Mouse (Mus musculus): ENCODE results near the gene Slc16a7. TPM values are rescaled to one million over a fixed set of nuclear protein-coding genes. Genes with fewer than 3 reads are reported as not detected.

Gene Slc16a7
- polyA plus RNA-seq, 1 experiment from 2014 or later, result 42.6 TPM

GRCm38 (mm10) chr10:125285386-125285785, 103.9 kb downstream of the Slc16a7 start:
- Histone ChIP-seq H3K4me3 (ENCODE audit: inconsistent target) (no peak overlapping the region), H3K79me2 (ENCODE audit: inconsistent target) (no peaks in the 10 kb centered on the region), H3K36me3 (ENCODE audit: inconsistent target) (no peaks in the 10 kb centered on the region), H3K27ac (no peak overlapping the region)
- WGBS (ENCODE audit: missing documents), result 87% methylated on average over 5 of the region's 5 CpGs

- WGBS (ENCODE audit: missing documents), result 86% methylated on average over 12 of the region's 12 CpGs
- H3K27ac ChIP-seq, result no peak overlapping the region
- no peaks in the 10 kb centered on the region for H3K79me2 ChIP-seq (ENCODE audit: inconsistent target)
- H3K36me3 ChIP-seq (ENCODE audit: inconsistent target), result 0 out of 2 replicates have a peak, but pooled peaks cover 5% of the 10 kb centered on the region
- no peak overlapping the region for H3K4me3 ChIP-seq (ENCODE audit: inconsistent target)
These were observed 114.0 kb downstream of the Slc16a7 start for GRCm38 (mm10) chr10:125275149-125275848.

DNA sequence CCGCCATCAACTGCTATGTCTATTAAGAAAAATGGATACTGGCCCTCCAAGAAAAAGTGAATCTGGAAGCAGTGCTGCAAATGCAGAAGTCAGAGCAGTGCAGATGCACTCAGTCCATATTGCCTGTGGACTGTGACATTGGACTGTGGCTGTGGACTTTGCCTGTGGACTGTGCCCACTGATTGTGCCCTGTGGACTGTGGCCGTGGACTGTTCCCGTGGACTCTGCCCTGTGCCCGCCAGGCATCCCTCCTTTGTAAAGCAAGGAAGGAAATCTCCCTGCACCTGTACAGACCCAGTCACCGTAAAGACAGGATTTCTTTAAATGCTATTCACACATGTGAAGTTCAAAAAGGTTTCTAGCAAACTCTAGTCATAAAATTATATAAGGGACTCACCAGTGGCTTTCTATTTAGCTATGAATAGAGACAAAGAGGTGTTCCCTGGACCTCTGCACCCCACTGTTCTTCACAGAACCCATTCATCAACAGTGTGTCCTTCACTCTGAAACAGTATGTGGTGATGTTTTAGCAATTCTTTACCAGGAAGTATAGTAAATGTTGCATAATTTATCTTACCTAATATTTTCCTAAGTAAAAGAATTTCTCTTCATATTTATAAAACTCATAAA, 114.6 kb downstream of the Slc16a7 start:
- H3K27ac ChIP-seq, result no peak overlapping the region
- H3K79me2 ChIP-seq (ENCODE audit: inconsistent target), result no peaks in the 10 kb centered on the region
- H3K36me3 ChIP-seq (ENCODE audit: inconsistent target), result 0 out of 2 replicates have a peak, but pooled peaks cover 5% of the 10 kb centered on the region
- 95% methylated on average over 5 of the region's 5 CpGs for WGBS (ENCODE audit: missing documents)
- H3K4me3 ChIP-seq (ENCODE audit: inconsistent target), result no peak overlapping the region

GRCm38 (mm10) chr10:125273759-125274158, 115.5 kb downstream of the Slc16a7 start:
- 64% methylated on average over 7 of the region's 7 CpGs for WGBS (ENCODE audit: missing documents)
- no peaks in the 10 kb centered on the region for H3K79me2 ChIP-seq (ENCODE audit: inconsistent target)
- no peak overlapping the region for H3K27ac ChIP-seq
- no peak overlapping the region for H3K4me3 ChIP-seq (ENCODE audit: inconsistent target)
- H3K36me3 ChIP-seq (ENCODE audit: inconsistent target), result 0 out of 2 replicates have a peak, but pooled peaks cover 5% of the 10 kb centered on the region

GRCm38 (mm10) chr10:125271448-125271847, 117.8 kb downstream of the Slc16a7 start:
- no peaks in the 10 kb centered on the region for H3K36me3 ChIP-seq (ENCODE audit: inconsistent target)
- WGBS (ENCODE audit: missing documents), result 13% methylated on average over 5 of the region's 5 CpGs
- H3K4me3 ChIP-seq (ENCODE audit: inconsistent target), result no peak overlapping the region
- H3K27ac ChIP-seq, result peak overlapping the region; percentile 54
- H3K79me2 ChIP-seq (ENCODE audit: inconsistent target), result no peaks in the 10 kb centered on the region

DNA sequence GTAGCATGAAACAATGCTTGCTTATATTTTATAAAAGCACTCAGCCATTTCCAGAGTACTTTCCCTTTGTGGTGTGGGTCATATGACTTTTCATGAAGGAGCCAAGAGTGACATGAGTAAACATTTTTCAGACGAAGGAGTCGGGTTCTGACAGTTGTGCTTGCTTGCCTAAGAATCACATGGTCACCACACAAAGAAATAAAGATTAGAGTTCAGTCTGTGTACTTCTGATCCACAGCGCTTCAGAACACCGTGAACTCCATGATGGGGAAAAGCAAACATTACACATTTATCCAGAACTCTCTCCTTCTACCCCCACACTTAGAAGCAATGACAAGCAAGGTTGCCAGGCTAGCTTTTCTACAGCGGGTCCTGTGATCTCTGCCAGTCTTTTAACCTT, 119.0 kb downstream of the Slc16a7 start:
- no peaks in the 10 kb centered on the region for H3K79me2 ChIP-seq (ENCODE audit: inconsistent target)
- WGBS (ENCODE audit: missing documents), result 39% methylated on average over 5 of the region's 5 CpGs
- no peak overlapping the region for H3K4me3 ChIP-seq (ENCODE audit: inconsistent target)
- peak overlapping the region; percentile 54 for H3K27ac ChIP-seq
- H3K36me3 ChIP-seq (ENCODE audit: inconsistent target), result no peaks in the 10 kb centered on the region

- WGBS (ENCODE audit: missing documents), result 55% methylated on average over 4 of the region's 4 CpGs
- H3K36me3 ChIP-seq (ENCODE audit: inconsistent target), result no peaks in the 10 kb centered on the region
- H3K27ac ChIP-seq, result no peak overlapping the region
- H3K79me2 ChIP-seq (ENCODE audit: inconsistent target), result no peaks in the 10 kb centered on the region
- no peak overlapping the region for H3K4me3 ChIP-seq (ENCODE audit: inconsistent target)
These were observed 122.9 kb downstream of the Slc16a7 start for GRCm38 (mm10) chr10:125266322-125266721.

- WGBS (ENCODE audit: missing documents), result 90% methylated on average over 9 of the region's 9 CpGs
- Histone ChIP-seq H3K79me2 (ENCODE audit: inconsistent target) (no peaks in the 10 kb centered on the region), H3K27ac (no peak overlapping the region), H3K4me3 (ENCODE audit: inconsistent target) (no peak overlapping the region), H3K36me3 (ENCODE audit: inconsistent target) (no peaks in the 10 kb centered on the region)
These were observed 123.4 kb downstream of the Slc16a7 start for GRCm38 (mm10) chr10:125265901-125266300.

GRCm38 (mm10) chr10:125265467-125265866, 123.8 kb downstream of the Slc16a7 start:
- no peaks in the 10 kb centered on the region for H3K79me2 ChIP-seq (ENCODE audit: inconsistent target)
- 36% methylated on average over 14 of the region's 14 CpGs for WGBS (ENCODE audit: missing documents)
- H3K27ac ChIP-seq, result no peak overlapping the region
- H3K36me3 ChIP-seq (ENCODE audit: inconsistent target), result no peaks in the 10 kb centered on the region
- no peak overlapping the region for H3K4me3 ChIP-seq (ENCODE audit: inconsistent target)

GRCm38 (mm10) chr10:125264938-125265337, 124.3 kb downstream of the Slc16a7 start:
- Histone ChIP-seq H3K79me2 (ENCODE audit: inconsistent target) (no peaks in the 10 kb centered on the region), H3K27ac (no peak overlapping the region), H3K36me3 (ENCODE audit: inconsistent target) (no peaks in the 10 kb centered on the region), H3K4me3 (ENCODE audit: inconsistent target) (no peak overlapping the region)
- WGBS (ENCODE audit: missing documents), result 55% methylated on average over 4 of the region's 4 CpGs

DNA sequence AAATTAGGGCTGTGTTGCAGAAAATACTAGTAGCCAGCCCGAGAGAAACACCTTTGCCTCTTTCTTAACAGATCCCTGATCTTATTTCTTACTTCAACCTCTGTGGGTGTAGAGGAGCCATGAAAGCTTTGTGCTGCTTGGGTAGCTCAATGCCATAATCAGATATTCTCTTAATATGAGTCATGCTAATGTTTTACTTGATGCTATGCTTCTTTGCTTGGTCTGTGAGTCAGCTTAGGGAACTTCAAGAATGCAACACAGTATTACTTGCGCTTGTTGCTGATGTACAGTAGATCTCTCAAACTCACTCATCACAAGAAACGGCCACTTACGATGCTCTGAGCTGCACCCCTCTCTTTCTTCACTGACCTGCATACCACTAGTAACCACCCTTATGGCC, 133.4 kb downstream of the Slc16a7 start:
- WGBS (ENCODE audit: missing documents), result 96% methylated on average over 3 of the region's 4 CpGs
- Histone ChIP-seq H3K27ac (no peak overlapping the region), H3K4me3 (ENCODE audit: inconsistent target) (no peak overlapping the region), H3K79me2 (ENCODE audit: inconsistent target) (no peaks in the 10 kb centered on the region), H3K36me3 (ENCODE audit: inconsistent target) (no peaks in the 10 kb centered on the region)

GRCm38 (mm10) chr10:125214536-125214935, 174.7 kb downstream of the Slc16a7 start:
- Histone ChIP-seq H3K36me3 (ENCODE audit: inconsistent target) (no peaks in the 10 kb centered on the region), H3K79me2 (ENCODE audit: inconsistent target) (no peaks in the 10 kb centered on the region), H3K27ac (no peak overlapping the region), H3K4me3 (ENCODE audit: inconsistent target) (no peak overlapping the region)
- WGBS (ENCODE audit: missing documents), result 85% methylated on average over 2 of the region's 2 CpGs

- H3K27ac ChIP-seq, result no peak overlapping the region
- H3K79me2 ChIP-seq (ENCODE audit: inconsistent target), result no peaks in the 10 kb centered on the region
- whole genome bisulfite sequencing (ENCODE audit: missing documents), result 63% methylated on average over 3 of the region's 3 CpGs
- H3K36me3 ChIP-seq (ENCODE audit: inconsistent target), result no peaks in the 10 kb centered on the region
- H3K4me3 ChIP-seq (ENCODE audit: inconsistent target), result no peak overlapping the region
These were observed 175.5 kb downstream of the Slc16a7 start for GRCm38 (mm10) chr10:125213805-125214204.

DNA sequence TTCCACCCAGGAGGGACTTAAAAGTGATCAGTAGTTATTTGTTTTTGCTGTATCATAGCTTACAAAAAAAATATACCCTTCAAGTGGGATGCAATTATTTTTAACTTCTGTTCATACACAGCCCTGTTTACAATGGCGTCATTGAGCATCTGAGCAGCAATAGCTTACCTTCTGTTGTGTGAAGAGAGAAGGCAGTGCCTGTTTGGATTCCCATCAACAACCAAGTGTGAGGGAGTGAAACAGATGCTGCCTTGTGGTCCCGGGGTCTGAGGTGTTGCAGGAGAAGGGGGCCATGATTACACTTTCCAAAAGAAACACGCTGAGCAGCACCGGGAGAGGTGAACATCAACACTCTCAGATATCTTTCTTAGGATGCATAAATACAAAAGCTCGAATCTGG, 201.7 kb downstream of the Slc16a7 start:
- H3K36me3 ChIP-seq (ENCODE audit: inconsistent target), result no peaks in the 10 kb centered on the region
- WGBS (ENCODE audit: missing documents), result 76% methylated on average over 5 of the region's 5 CpGs
- no peak overlapping the region for H3K4me3 ChIP-seq (ENCODE audit: inconsistent target)
- H3K27ac ChIP-seq, result no peak overlapping the region
- no peaks in the 10 kb centered on the region for H3K79me2 ChIP-seq (ENCODE audit: inconsistent target)

GRCm38 (mm10) chr10:125185387-125185786, 203.9 kb downstream of the Slc16a7 start:
- 92% methylated on average over 4 of the region's 4 CpGs for WGBS (ENCODE audit: missing documents)
- no peak overlapping the region for H3K4me3 ChIP-seq (ENCODE audit: inconsistent target)
- H3K79me2 ChIP-seq (ENCODE audit: inconsistent target), result no peaks in the 10 kb centered on the region
- H3K27ac ChIP-seq, result no peak overlapping the region
- no peaks in the 10 kb centered on the region for H3K36me3 ChIP-seq (ENCODE audit: inconsistent target)

Data from macrophage (primary cell).